Mouse (Mus musculus) embryonic facial prominence, embryonic 10.5 days (tissue): ENCODE measurements around the gene Abi3bp. TPM values are rescaled to one million over a fixed set of nuclear protein-coding genes. Genes with fewer than 3 reads are reported as not detected.

Source experiments
- DNase-seq: peaks from one replicate; pipeline ENCODE4 v3.0.0-alpha.2; 2017; ENCODE audit warnings: low spot score
- H3K27ac ChIP-seq: fragments of 300-500 bp; sonication (generic); replicated peaks from 2 replicates; pipeline ENCODE4 v1.5.1; 2016; ENCODE audit warnings: mild to moderate bottlenecking
- H3K27me3 ChIP-seq: fragments of 300-500 bp; sonication (generic); replicated peaks from 2 replicates; pipeline ENCODE4 v1.6.1; 2016; ENCODE audit warnings: low read depth, mild to moderate bottlenecking; ENCODE audit not compliant: poor library complexity, severe bottlenecking
- H3K36me3 ChIP-seq: fragments of 300-500 bp; sonication (generic); replicated peaks from 2 replicates; pipeline ENCODE4 v1.6.1; 2016; ENCODE audit warnings: mild to moderate bottlenecking, moderate library complexity
- H3K4me1 ChIP-seq: fragments of 300-500 bp; sonication (generic); 2 replicates; pipeline ENCODE4 v1.6.1; 2016
- H3K4me3 ChIP-seq: fragments of 300-500 bp; sonication (generic); 2 replicates; pipeline ENCODE4 v1.5.1; 2016; ENCODE audit warnings: mild to moderate bottlenecking, moderate library complexity
- H3K9me3 ChIP-seq: fragments of 300-500 bp; sonication (generic); 2 replicates; pipeline ENCODE4 v1.6.1; 2016; ENCODE audit warnings: mild to moderate bottlenecking
- WGBS: fragments of 180-500 bp; shearing (Covaris S2); methylation state at CpG from one replicate; pipeline ENCODE4 v1.1.7; 2016; 5-methylcytosine and 5-hydroxymethylcytosine counted together
- polyA plus RNA-seq: library from polyadenylated mRNA; unstranded; fragments of >200 nt; fragmentation: Nextera tagmentation; extraction: Ambion mirVana; gene quantifications from 2 replicates; pipeline ENCODE4 v1.2.1, GENCODE M21; 2016

Gene Abi3bp
- polyA plus RNA-seq, 1 experiment from 2014 or later = 0.35 TPM

GRCm38 (mm10) chr16:56528079-56528688, 50.5 kb downstream of the Abi3bp start:
- no peaks in the 10 kb centered on the region for H3K9me3 ChIP-seq
- no peak for DNase-seq
- no peak overlapping the region for H3K27ac ChIP-seq
- 82% methylated on average over 3 of the region's 3 CpGs for WGBS
- no peaks in the 10 kb centered on the region for H3K36me3 ChIP-seq
- H3K4me3 ChIP-seq = no peak overlapping the region
- no peaks in the 10 kb centered on the region for H3K4me1 ChIP-seq
- no peaks in the 10 kb centered on the region for H3K27me3 ChIP-seq

GRCm38 (mm10) chr16:56579536-56579935, 101.9 kb downstream of the Abi3bp start:
- DNase-seq = no peak
- Histone ChIP-seq H3K36me3 (no peaks in the 10 kb centered on the region), H3K4me3 (no peak overlapping the region), H3K27me3 (no peaks in the 10 kb centered on the region), H3K4me1 (no peaks in the 10 kb centered on the region), H3K9me3 (no peaks in the 10 kb centered on the region), H3K27ac (no peak overlapping the region)
- WGBS = 81% methylated on average over 1 of the region's 1 CpGs

- no peak overlapping the region for H3K27ac ChIP-seq
- no peaks in the 10 kb centered on the region for H3K27me3 ChIP-seq
- no peaks in the 10 kb centered on the region for H3K9me3 ChIP-seq
- no peak for DNase-seq
- no peak overlapping the region for H3K4me3 ChIP-seq
- 83% methylated on average over 5 of the region's 5 CpGs for WGBS
- H3K4me1 ChIP-seq = no peaks in the 10 kb centered on the region
- no peaks in the 10 kb centered on the region for H3K36me3 ChIP-seq
Measured at GRCm38 (mm10) chr16:56593581-56593980, 115.9 kb downstream of the Abi3bp start.

- H3K9me3 ChIP-seq = no peaks in the 10 kb centered on the region
- no peak overlapping the region for H3K27ac ChIP-seq
- H3K36me3 ChIP-seq = no peaks in the 10 kb centered on the region
- no peak overlapping the region for H3K4me3 ChIP-seq
- H3K27me3 ChIP-seq = no peaks in the 10 kb centered on the region
- no peaks in the 10 kb centered on the region for H3K4me1 ChIP-seq
- WGBS = 86% methylated on average over 6 of the region's 6 CpGs
- DNase-seq = no peak
Measured at GRCm38 (mm10) chr16:56594866-56595265, 117.2 kb downstream of the Abi3bp start.

DNA sequence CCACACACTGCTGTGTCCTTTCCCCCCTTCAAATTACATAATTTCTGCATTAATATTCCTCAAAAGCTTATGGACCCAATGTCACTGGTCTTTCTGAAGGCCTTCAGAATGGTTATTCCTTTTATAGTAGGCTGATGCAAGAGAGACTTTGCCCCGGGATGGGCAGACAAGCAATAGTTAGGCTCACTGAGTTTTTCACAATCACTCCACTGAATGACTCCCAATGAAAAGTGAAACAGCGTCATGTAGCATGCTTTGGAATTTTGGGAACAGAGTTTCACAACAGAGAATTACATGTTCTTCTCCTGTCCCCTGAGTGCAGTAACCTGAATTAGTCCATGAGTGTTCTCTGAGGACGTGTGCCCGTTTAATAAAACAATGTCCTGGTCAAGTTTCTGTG, 120.7 kb downstream of the Abi3bp start:
- 91% methylated on average over 4 of the region's 4 CpGs for WGBS

DNA sequence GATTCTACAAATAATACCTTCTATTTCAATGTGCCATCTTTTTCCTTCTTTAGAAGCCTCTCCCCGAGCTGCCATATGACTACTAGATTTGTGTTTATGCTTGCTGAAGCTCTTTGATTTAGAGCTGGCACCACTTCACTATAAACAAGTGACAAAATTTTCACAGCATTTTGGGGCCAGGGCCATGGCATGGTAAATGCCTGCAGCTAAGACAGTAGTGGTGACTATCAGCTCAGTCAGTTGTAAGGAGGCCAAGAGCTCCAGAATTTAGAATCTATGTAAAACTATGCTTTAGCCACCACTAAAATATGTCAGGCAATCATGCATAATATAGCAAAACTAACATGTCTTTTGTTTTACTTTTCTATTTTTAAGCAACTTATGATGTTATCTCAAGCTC, 124.7 kb downstream of the Abi3bp start:
- H3K27ac ChIP-seq = no peak overlapping the region
- DNase-seq = no peak
- 93% methylated on average over 1 of the region's 1 CpGs for WGBS
- H3K4me3 ChIP-seq = no peak overlapping the region
- H3K4me1 ChIP-seq = no peaks in the 10 kb centered on the region
- no peaks in the 10 kb centered on the region for H3K36me3 ChIP-seq
- no peaks in the 10 kb centered on the region for H3K27me3 ChIP-seq
- H3K9me3 ChIP-seq = no peaks in the 10 kb centered on the region

More for the DNA sequence above, 120.7 kb downstream of the Abi3bp start:
- Histone ChIP-seq H3K27ac (no peak overlapping the region), H3K4me1 (no peaks in the 10 kb centered on the region), H3K27me3 (no peaks in the 10 kb centered on the region), H3K4me3 (no peak overlapping the region), H3K36me3 (no peaks in the 10 kb centered on the region), H3K9me3 (no peaks in the 10 kb centered on the region)
- DNase-seq = no peak

DNA sequence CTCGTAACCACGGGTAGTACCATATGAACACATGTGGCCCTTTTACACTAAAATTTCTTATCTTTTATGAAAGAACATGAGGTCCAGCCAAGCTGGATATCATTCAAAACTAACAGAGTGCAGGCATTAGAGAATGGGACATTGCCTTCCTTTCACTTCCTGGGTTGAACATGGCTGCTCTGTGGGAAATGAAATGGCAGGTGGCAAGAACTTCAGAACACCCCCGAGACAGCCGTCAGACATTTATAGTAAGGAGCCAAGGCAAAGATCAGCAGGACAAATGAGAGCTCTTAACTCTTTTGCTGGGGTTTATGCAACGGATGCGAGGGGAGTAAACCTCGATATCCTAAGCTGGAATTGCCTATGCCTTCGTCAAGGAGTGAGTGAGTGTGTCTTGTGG, 132.9 kb downstream of the Abi3bp start:
- H3K4me3 ChIP-seq = no peak overlapping the region
- no peaks in the 10 kb centered on the region for H3K27me3 ChIP-seq
- 83% methylated on average over 8 of the region's 8 CpGs for WGBS
- H3K36me3 ChIP-seq = no peaks in the 10 kb centered on the region
- DNase-seq = no peak
- no peaks in the 10 kb centered on the region for H3K9me3 ChIP-seq
- no peak overlapping the region for H3K27ac ChIP-seq
- H3K4me1 ChIP-seq = peaks cover 4% of the 10 kb centered on the region

DNA sequence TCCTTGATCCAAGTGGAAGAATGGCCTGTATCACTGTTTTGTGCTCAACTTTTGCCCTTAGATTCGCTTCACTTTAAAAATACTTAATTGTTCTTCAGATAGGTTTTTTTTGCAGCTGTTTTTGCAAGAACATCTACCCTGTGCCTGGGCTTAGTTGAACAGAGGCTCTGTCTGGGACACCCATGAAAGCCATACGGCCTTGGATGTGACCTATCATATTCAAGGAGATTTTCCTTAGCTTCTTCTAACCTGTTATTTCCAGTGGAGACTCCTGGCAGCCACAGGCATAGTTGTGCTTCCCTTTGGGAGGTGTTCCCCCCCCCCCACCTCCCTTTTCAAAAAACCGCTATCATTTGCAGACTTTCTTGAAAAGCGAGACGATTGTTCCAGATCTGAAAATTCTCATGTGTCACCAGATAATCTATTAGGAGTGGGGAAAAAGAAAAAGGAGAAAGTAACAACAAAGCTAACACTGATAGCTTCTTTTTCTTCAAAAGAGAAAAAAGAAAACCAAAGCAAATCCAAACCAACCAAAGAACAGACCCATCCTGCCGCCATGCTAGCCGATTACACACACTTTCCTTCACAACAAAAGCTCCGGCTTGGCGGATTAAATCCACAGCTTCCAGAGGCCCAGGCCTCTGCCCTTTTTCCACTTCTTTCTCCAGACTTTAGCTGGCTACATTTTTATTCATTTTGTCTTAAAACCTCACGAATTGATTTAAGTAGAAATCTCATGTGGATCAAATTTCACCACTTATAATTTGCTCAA, 133.6 kb downstream of the Abi3bp start:
- DNase-seq = no peak
- Histone ChIP-seq H3K27ac (no peak overlapping the region), H3K4me1 (peaks cover 4% of the 10 kb centered on the region), H3K4me3 (no peak overlapping the region), H3K36me3 (no peaks in the 10 kb centered on the region), H3K27me3 (no peaks in the 10 kb centered on the region), H3K9me3 (no peaks in the 10 kb centered on the region)
- 68% methylated on average over 10 of the region's 10 CpGs for WGBS

DNA sequence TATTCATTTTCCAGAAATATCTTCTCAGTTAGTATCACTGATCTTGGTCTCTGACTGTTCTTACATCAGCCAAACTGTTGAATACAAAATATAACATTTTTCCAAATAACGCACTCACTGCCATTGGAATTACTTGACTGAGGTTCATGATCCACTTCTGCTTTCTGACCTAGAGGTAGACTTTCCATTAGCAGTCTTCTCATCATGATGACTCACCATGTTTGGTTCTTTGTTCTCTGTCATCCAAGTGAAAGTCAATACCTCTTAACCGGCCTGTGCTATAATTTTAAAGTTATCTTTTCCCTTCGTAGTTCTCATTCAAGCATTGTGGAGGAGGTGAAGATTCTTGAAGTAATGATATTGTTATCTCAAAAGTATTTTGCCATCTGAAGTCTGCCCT, 160.9 kb downstream of the Abi3bp start:
- Histone ChIP-seq H3K9me3 (no peaks in the 10 kb centered on the region), H3K36me3 (no peaks in the 10 kb centered on the region), H3K4me1 (no peaks in the 10 kb centered on the region), H3K4me3 (no peak overlapping the region), H3K27me3 (no peaks in the 10 kb centered on the region), H3K27ac (no peak overlapping the region)
- no peak for DNase-seq
- WGBS = 92% methylated on average over 3 of the region's 3 CpGs

- WGBS = 62% methylated on average over 2 of the region's 2 CpGs
- no peak for DNase-seq
Measured at GRCm38 (mm10) chr16:56645251-56645650, 167.6 kb downstream of the Abi3bp start.

DNA sequence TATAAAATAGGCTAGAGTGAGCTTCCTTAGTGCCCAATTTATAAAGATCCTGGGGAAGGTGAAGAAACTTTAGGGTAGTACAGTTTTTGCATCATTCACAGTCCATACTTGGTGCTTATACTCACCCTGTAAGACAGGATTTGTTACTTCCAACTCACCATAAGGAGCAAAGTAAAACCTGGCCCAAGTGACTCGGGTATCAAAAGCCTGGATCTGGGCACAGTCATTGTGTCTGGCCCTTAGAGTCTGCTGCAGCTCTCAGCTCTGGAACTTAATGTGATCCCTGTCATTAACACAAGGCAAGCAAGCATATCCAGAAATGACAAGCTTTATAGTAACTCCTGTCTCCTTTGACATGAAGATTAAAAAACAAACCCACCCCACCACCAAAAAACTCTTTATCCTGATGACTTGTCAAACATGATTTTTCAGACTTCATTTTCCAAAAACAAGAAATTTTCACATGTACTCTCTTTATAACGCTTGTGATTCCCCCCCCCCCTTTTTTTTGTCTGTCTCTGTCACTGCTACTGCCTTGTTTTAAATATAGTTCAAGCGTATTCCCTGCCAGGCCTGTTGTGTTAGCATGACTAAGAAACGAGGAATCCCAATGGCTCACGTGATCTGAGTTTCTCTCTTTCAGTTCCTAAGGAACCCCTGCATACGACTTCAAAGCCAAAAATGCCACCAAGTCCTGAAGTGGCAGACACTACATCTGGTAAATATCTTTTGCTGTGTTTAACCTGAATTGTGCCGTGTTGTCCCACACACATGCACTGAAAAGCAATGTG, 168.9 kb downstream of the Abi3bp start:
- DNase-seq = no peak
- Histone ChIP-seq H3K36me3 (no peaks in the 10 kb centered on the region), H3K27me3 (no peaks in the 10 kb centered on the region), H3K4me1 (no peaks in the 10 kb centered on the region), H3K9me3 (no peaks in the 10 kb centered on the region), H3K27ac (no peak overlapping the region), H3K4me3 (no peak overlapping the region)
- 71% methylated on average over 7 of the region's 7 CpGs for WGBS

More at GRCm38 (mm10) chr16:56645251-56645650, 167.6 kb downstream of the Abi3bp start:
- Histone ChIP-seq H3K36me3 (no peaks in the 10 kb centered on the region), H3K4me3 (no peak overlapping the region), H3K27me3 (no peaks in the 10 kb centered on the region), H3K4me1 (no peaks in the 10 kb centered on the region), H3K9me3 (no peaks in the 10 kb centered on the region), H3K27ac (no peak overlapping the region)

- no peaks in the 10 kb centered on the region for H3K4me1 ChIP-seq
- H3K4me3 ChIP-seq = no peak overlapping the region
- no peaks in the 10 kb centered on the region for H3K27me3 ChIP-seq
- H3K9me3 ChIP-seq = no peaks in the 10 kb centered on the region
- no peak for DNase-seq
- WGBS = 87% methylated on average over 12 of the region's 12 CpGs
- no peak overlapping the region for H3K27ac ChIP-seq
- no peaks in the 10 kb centered on the region for H3K36me3 ChIP-seq
Measured at GRCm38 (mm10) chr16:56655193-56655910, 177.7 kb downstream of the Abi3bp start.
